Mouse (Mus musculus): ENCODE measurements around the gene Gm10518. TPM values are rescaled to one million over a fixed set of nuclear protein-coding genes. Genes with fewer than 3 reads are reported as not detected.

Gm10518 gene
- polyA plus RNA-seq, 1 experiment from 2014 or later, result 0.41 TPM

GRCm38 (mm10) chr1:179842568-179842967, 39.4 kb downstream of the Gm10518 start:
- no peak for ATAC-seq (ENCODE audit: insufficient number of reproducible peaks, insufficient read depth, low FRiP score, low read depth)
- WGBS, result 81% methylated on average over 7 of the region's 7 CpGs
- H3K9me3 ChIP-seq (ENCODE audit: control insufficient read depth, low read depth, low read length), result no peaks in the 10 kb centered on the region

GRCm38 (mm10) chr1:179843981-179844380, 40.8 kb downstream of the Gm10518 start:
- H3K4me1 ChIP-seq (ENCODE audit: control insufficient read depth, insufficient read depth, low read length), result no peaks in the 10 kb centered on the region
- H3K9me3 ChIP-seq (ENCODE audit: control insufficient read depth, low read depth, low read length), result no peaks in the 10 kb centered on the region
- H3K27ac ChIP-seq (ENCODE audit: low read length), result no peak overlapping the region
- no peaks in the 10 kb centered on the region for H3K27me3 ChIP-seq (ENCODE audit: control insufficient read depth, insufficient read depth, low read length)
- H3K9ac ChIP-seq (replicated peaks; ENCODE audit: low read depth, low read length), result no peak overlapping the region
- no peak overlapping the region for H3K4me2 ChIP-seq (replicated peaks; ENCODE audit: low read depth, low read length)
- H3K4me3 ChIP-seq (ENCODE audit: low read depth, low read length), result no peak overlapping the region
- no peaks in the 10 kb centered on the region for H3K36me3 ChIP-seq (ENCODE audit: control insufficient read depth, insufficient read depth, low read length)
- 28% methylated on average over 3 of the region's 3 CpGs for whole genome bisulfite sequencing
- no peak for ATAC-seq (ENCODE audit: insufficient number of reproducible peaks, insufficient read depth, low FRiP score, low read depth)

More at GRCm38 (mm10) chr1:179842568-179842967, 39.4 kb downstream of the Gm10518 start:
- no peak overlapping the region for H3K4me2 ChIP-seq (replicated peaks; ENCODE audit: low read depth, low read length)
- H3K9ac ChIP-seq (replicated peaks; ENCODE audit: low read depth, low read length), result no peak overlapping the region
- no peaks in the 10 kb centered on the region for H3K4me1 ChIP-seq (ENCODE audit: control insufficient read depth, insufficient read depth, low read length)
- no peak overlapping the region for H3K27ac ChIP-seq (ENCODE audit: low read length)
- no peaks in the 10 kb centered on the region for H3K27me3 ChIP-seq (ENCODE audit: control insufficient read depth, insufficient read depth, low read length)
- H3K36me3 ChIP-seq (ENCODE audit: control insufficient read depth, insufficient read depth, low read length), result no peaks in the 10 kb centered on the region
- no peak overlapping the region for H3K4me3 ChIP-seq (ENCODE audit: low read depth, low read length)

- Histone ChIP-seq H3K9me3 (ENCODE audit: control insufficient read depth, low read depth, low read length) (no peaks in the 10 kb centered on the region), H3K36me3 (ENCODE audit: control insufficient read depth, insufficient read depth, low read length) (no peaks in the 10 kb centered on the region), H3K9ac (replicated peaks; ENCODE audit: low read depth, low read length) (no peak overlapping the region), H3K27me3 (ENCODE audit: control insufficient read depth, insufficient read depth, low read length) (no peaks in the 10 kb centered on the region), H3K27ac (ENCODE audit: low read length) (no peak overlapping the region), H3K4me2 (replicated peaks; ENCODE audit: low read depth, low read length) (no peak overlapping the region), H3K4me3 (ENCODE audit: low read depth, low read length) (no peak overlapping the region), H3K4me1 (ENCODE audit: control insufficient read depth, insufficient read depth, low read length) (no peaks in the 10 kb centered on the region)
- no peak for ATAC-seq (ENCODE audit: insufficient number of reproducible peaks, insufficient read depth, low FRiP score, low read depth)
- WGBS, result 16% methylated on average over 5 of the region's 5 CpGs
Observed at GRCm38 (mm10) chr1:179844894-179845293, 41.7 kb downstream of the Gm10518 start.

- no peak for ATAC-seq (ENCODE audit: insufficient number of reproducible peaks, insufficient read depth, low FRiP score, low read depth)
- no peaks in the 10 kb centered on the region for H3K27me3 ChIP-seq (ENCODE audit: control insufficient read depth, insufficient read depth, low read length)
- H3K9me3 ChIP-seq (ENCODE audit: control insufficient read depth, low read depth, low read length), result no peaks in the 10 kb centered on the region
- no peak overlapping the region for H3K9ac ChIP-seq (replicated peaks; ENCODE audit: low read depth, low read length)
- no peaks in the 10 kb centered on the region for H3K36me3 ChIP-seq (ENCODE audit: control insufficient read depth, insufficient read depth, low read length)
- no peak overlapping the region for H3K4me2 ChIP-seq (replicated peaks; ENCODE audit: low read depth, low read length)
- H3K4me1 ChIP-seq (ENCODE audit: control insufficient read depth, insufficient read depth, low read length), result no peaks in the 10 kb centered on the region
- no peak overlapping the region for H3K4me3 ChIP-seq (ENCODE audit: low read depth, low read length)
- H3K27ac ChIP-seq (ENCODE audit: low read length), result no peak overlapping the region
- WGBS, result 82% methylated on average over 16 of the region's 16 CpGs
Observed at GRCm38 (mm10) chr1:179845832-179846499, 42.8 kb downstream of the Gm10518 start.

- H3K4me3 ChIP-seq (ENCODE audit: low read depth, low read length), result no peak overlapping the region
Observed at GRCm38 (mm10) chr1:179847173-179847572, 44.0 kb downstream of the Gm10518 start.

GRCm38 (mm10) chr1:179847759-179848389, 44.7 kb downstream of the Gm10518 start:
- WGBS, result 3% methylated on average over 20 of the region's 20 CpGs
- H3K4me3 ChIP-seq (ENCODE audit: low read depth, low read length), result peak overlapping the region; percentile 34
- H3K36me3 ChIP-seq (ENCODE audit: control insufficient read depth, insufficient read depth, low read length), result no peaks in the 10 kb centered on the region
- ATAC-seq (ENCODE audit: insufficient number of reproducible peaks, insufficient read depth, low FRiP score, low read depth), result peak; percentile 68
- no peaks in the 10 kb centered on the region for H3K4me1 ChIP-seq (ENCODE audit: control insufficient read depth, insufficient read depth, low read length)
- peak overlapping the region; percentile 59 for H3K4me2 ChIP-seq (replicated peaks; ENCODE audit: low read depth, low read length)
- peak overlapping the region; percentile 39; the same call in 1 of the 2 replicates for H3K27ac ChIP-seq (ENCODE audit: low read length)
- no peaks in the 10 kb centered on the region for H3K27me3 ChIP-seq (ENCODE audit: control insufficient read depth, insufficient read depth, low read length)
- H3K9me3 ChIP-seq (ENCODE audit: control insufficient read depth, low read depth, low read length), result no peaks in the 10 kb centered on the region
- H3K9ac ChIP-seq (replicated peaks; ENCODE audit: low read depth, low read length), result peak overlapping the region; percentile 34; the same call in 1 of the 2 replicates

More at GRCm38 (mm10) chr1:179847173-179847572, 44.0 kb downstream of the Gm10518 start:
- H3K4me2 ChIP-seq (replicated peaks; ENCODE audit: low read depth, low read length), result peak overlapping the region; percentile 59
- ATAC-seq (ENCODE audit: insufficient number of reproducible peaks, insufficient read depth, low FRiP score, low read depth), result no peak
- no peak overlapping the region for H3K27ac ChIP-seq (ENCODE audit: low read length)
- H3K27me3 ChIP-seq (ENCODE audit: control insufficient read depth, insufficient read depth, low read length), result no peaks in the 10 kb centered on the region
- no peaks in the 10 kb centered on the region for H3K9me3 ChIP-seq (ENCODE audit: control insufficient read depth, low read depth, low read length)
- WGBS, result 40% methylated on average over 7 of the region's 7 CpGs
- H3K9ac ChIP-seq (replicated peaks; ENCODE audit: low read depth, low read length), result no peak overlapping the region
- H3K36me3 ChIP-seq (ENCODE audit: control insufficient read depth, insufficient read depth, low read length), result no peaks in the 10 kb centered on the region
- H3K4me1 ChIP-seq (ENCODE audit: control insufficient read depth, insufficient read depth, low read length), result no peaks in the 10 kb centered on the region

GRCm38 (mm10) chr1:179853421-179853820, 50.2 kb downstream of the Gm10518 start:
- WGBS, result 32% methylated on average over 4 of the region's 4 CpGs
- no peak for ATAC-seq (ENCODE audit: insufficient number of reproducible peaks, insufficient read depth, low FRiP score, low read depth)

More at GRCm38 (mm10) chr1:179853421-179853820, 50.2 kb downstream of the Gm10518 start:
- Histone ChIP-seq H3K4me2 (replicated peaks; ENCODE audit: low read depth, low read length) (no peak overlapping the region), H3K27ac (ENCODE audit: low read length) (no peak overlapping the region), H3K36me3 (ENCODE audit: control insufficient read depth, insufficient read depth, low read length) (no peaks in the 10 kb centered on the region), H3K9ac (replicated peaks; ENCODE audit: low read depth, low read length) (no peak overlapping the region), H3K9me3 (ENCODE audit: control insufficient read depth, low read depth, low read length) (no peaks in the 10 kb centered on the region), H3K4me1 (ENCODE audit: control insufficient read depth, insufficient read depth, low read length) (0 out of 2 replicates have a peak, but pooled peaks cover 3% of the 10 kb centered on the region), H3K4me3 (ENCODE audit: low read depth, low read length) (no peak overlapping the region), H3K27me3 (ENCODE audit: control insufficient read depth, insufficient read depth, low read length) (no peaks in the 10 kb centered on the region)

Measured in stomach, embryonic 14.5 days (tissue).